Mouse (Mus musculus) erythroblast, embryonic 14.5 days (primary cell): ENCODE data around the gene Evc2. TPM values are rescaled to one million over a fixed set of nuclear protein-coding genes. Genes with fewer than 3 reads are reported as not detected.

Source experiments
- H3K27me3 ChIP-seq: 2 replicates; pipeline ENCODE4 v1.6.1; 2012; ENCODE audit warnings: inconsistent platforms; ENCODE audit not compliant: control insufficient read depth
- H3K36me3 ChIP-seq: 2 replicates; pipeline ENCODE4 v1.6.1; 2012; ENCODE audit warnings: mild to moderate bottlenecking, inconsistent platforms; ENCODE audit not compliant: control insufficient read depth
- H3K4me1 ChIP-seq: 2 replicates; pipeline ENCODE4 v1.6.1; 2012; ENCODE audit warnings: inconsistent platforms; ENCODE audit not compliant: control insufficient read depth
- H3K4me3 ChIP-seq: replicated peaks from 2 replicates; pipeline ENCODE3; 2012; ENCODE audit warnings: moderate library complexity, mild to moderate bottlenecking, inconsistent platforms
- H3K9me3 ChIP-seq: 2 replicates; pipeline ENCODE4 v1.6.1; 2012; ENCODE audit warnings: low read length, inconsistent platforms, mixed read lengths; ENCODE audit not compliant: control insufficient read depth
- GATA1 ChIP-seq: IDR thresholded peaks from 2 replicates; pipeline ENCODE4 v1.6.1; 2012; ENCODE audit warnings: low read length, inconsistent platforms, mixed read lengths
- TAL1 ChIP-seq: IDR thresholded peaks from 3 replicates; pipeline ENCODE4 v1.6.1; 2012; ENCODE audit warnings: low read length, inconsistent platforms, mixed read lengths
- polyA plus RNA-seq: library from polyadenylated mRNA; stranded (reverse); fragments of >175 nt; gene quantifications from 2 replicates; pipeline ENCODE4 v1.2.3, GENCODE M21; 2012

Evc2 gene
- polyA plus RNA-seq: 0.01 TPM in 1 of 2 replicates, not detected in the other

DNA sequence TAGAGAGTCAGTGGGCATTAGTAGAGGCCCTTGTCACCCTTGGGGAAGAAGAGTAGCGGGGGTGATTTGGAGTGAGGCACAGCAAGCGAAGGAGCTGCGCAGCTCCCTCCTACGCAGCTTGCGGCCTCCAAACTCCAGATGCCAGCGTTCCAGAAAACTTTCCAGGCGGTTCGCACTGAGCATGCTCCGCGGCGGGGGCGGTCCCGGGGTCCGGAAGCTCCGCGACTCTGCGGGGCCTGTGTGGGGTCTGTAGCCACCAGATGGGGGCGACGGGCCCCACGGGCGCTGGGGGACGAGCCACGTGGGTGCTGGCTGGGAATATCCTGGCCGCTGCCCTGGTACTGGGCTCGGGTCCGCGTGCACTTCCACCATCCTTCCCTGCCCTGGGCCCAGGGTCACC, at the start of gene Evc2:
Evc2 (plus strand) TSS at position 212 of the 400 bp plus-strand sequence.
- Histone ChIP-seq H3K36me3 (no peaks in the 10 kb centered on the region), H3K27me3 (peaks cover 28% of the 10 kb centered on the region), H3K9me3 (no peaks in the 10 kb centered on the region), H3K4me3 (peak within 1 kb of the TSS; percentile 57), H3K4me1 (peaks cover 22% of the 10 kb centered on the region)
- no peak for TF ChIP-seq TAL1
- no peak for TF ChIP-seq GATA1

DNA sequence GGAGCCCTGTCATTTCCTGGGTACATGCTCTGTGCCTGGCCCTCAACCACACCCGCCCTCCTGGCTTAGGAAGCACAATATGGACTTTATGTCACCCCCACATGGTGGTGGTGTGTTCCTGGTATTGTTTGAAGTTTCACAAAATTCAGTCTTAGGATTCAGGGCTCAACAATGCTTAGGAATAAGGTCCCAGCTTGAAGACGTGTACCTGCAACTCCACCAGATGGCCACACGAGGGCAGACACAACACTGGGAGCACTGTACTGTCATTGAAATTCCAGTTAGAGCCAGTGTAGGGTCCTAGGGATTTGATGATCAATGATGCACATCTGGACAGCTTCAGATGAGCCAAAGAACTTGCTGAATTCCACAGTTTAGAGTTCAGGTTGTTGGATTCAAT, 49.1 kb upstream of the Evc2 start:
- Histone ChIP-seq H3K9me3 (no peaks in the 10 kb centered on the region), H3K4me3 (no peak overlapping the region), H3K36me3 (no peaks in the 10 kb centered on the region), H3K4me1 (no peaks in the 10 kb centered on the region), H3K27me3 (no peaks in the 10 kb centered on the region)
- no peak for TF ChIP-seq TAL1
- TF ChIP-seq GATA1: no peak

- Histone ChIP-seq H3K9me3 (no peaks in the 10 kb centered on the region), H3K36me3 (no peaks in the 10 kb centered on the region), H3K27me3 (no peaks in the 10 kb centered on the region), H3K4me1 (no peaks in the 10 kb centered on the region), H3K4me3 (no peak overlapping the region)
- no peak for TF ChIP-seq TAL1
- no peak for TF ChIP-seq GATA1
These were observed 47.3 kb upstream of the Evc2 start for GRCm38 (mm10) chr5:37290983-37291382.

DNA sequence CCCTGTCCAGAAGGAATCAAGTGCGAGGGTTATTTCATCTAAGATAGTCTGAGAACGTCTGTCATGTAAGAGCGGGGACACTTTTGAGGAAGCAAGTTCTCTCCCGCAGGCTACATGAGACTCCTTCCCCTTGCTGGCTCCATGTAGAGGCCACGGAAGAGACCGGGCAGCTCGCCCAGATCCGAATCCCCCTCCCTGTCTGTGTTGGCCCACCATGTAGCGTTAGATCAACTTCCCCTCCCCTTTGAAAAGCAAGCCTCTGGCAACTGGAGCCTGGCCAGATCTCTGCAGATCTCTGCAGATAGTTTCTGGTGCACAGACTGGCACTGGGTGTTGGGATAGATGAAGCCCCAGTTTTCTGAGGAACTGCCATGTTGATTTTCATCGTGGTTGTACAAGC, 41.6 kb upstream of the Evc2 start:
- TF ChIP-seq TAL1 (no peak), GATA1 (no peak)
- H3K4me1 ChIP-seq: no peaks in the 10 kb centered on the region
- no peaks in the 10 kb centered on the region for H3K36me3 ChIP-seq
- no peaks in the 10 kb centered on the region for H3K9me3 ChIP-seq
- no peak overlapping the region for H3K4me3 ChIP-seq
- H3K27me3 ChIP-seq: no peaks in the 10 kb centered on the region

DNA sequence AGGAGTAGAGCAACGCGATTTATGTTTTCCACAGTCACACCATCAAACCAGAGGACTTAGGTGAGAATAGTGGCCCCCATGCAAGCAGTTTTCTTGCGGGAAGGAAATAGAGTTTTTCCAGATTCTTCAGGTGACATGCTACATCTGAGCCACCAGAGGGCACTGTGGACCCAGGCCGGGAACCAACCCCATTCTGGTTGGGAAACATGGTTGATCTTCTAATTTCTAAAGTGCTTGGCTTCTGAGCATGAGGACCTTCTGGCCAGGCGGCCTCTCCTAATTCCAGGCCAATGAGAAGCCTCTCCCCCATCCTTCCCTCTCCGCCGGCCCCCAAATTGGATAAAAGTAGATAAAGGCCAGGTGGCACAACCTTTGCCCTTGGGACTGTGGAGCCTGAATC, 39.9 kb upstream of the Evc2 start:
- Histone ChIP-seq H3K4me1 (no peaks in the 10 kb centered on the region), H3K27me3 (no peaks in the 10 kb centered on the region), H3K4me3 (no peak overlapping the region), H3K36me3 (no peaks in the 10 kb centered on the region), H3K9me3 (no peaks in the 10 kb centered on the region)
- no peak for TF ChIP-seq TAL1
- TF ChIP-seq GATA1: no peak

GRCm38 (mm10) chr5:37310026-37310425, 28.3 kb upstream of the Evc2 start:
- TF ChIP-seq TAL1 (no peak), GATA1 (no peak)
- Histone ChIP-seq H3K9me3 (no peaks in the 10 kb centered on the region), H3K36me3 (no peaks in the 10 kb centered on the region), H3K4me3 (no peak overlapping the region), H3K27me3 (no peaks in the 10 kb centered on the region), H3K4me1 (no peaks in the 10 kb centered on the region)

- TF ChIP-seq TAL1: no peak
- TF ChIP-seq GATA1: no peak
- Histone ChIP-seq H3K4me3 (no peak overlapping the region), H3K4me1 (no peaks in the 10 kb centered on the region), H3K9me3 (no peaks in the 10 kb centered on the region), H3K36me3 (no peaks in the 10 kb centered on the region), H3K27me3 (no peaks in the 10 kb centered on the region)
These were observed 25.1 kb upstream of the Evc2 start for GRCm38 (mm10) chr5:37312980-37313722.

DNA sequence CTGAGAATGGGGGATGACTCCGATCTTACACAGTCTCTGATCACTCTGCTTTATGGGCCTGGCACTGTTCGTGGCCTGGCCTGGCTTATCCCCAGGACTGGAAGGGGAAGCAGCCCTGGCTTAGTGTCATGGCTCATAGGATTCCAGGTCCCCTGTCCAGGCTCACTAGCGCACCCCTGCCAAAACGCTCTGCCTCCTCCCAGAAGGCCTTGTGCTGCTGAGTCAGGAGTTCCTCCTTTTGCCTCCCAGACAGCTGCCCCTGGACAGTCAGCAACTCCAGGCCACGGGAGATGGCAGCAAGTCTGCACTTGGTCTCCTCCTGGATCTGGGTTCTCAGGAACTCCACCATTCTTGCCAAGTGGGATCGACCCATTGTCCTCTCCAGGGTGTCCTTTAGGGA, 19.6 kb upstream of the Evc2 start:
- TF ChIP-seq TAL1: no peak
- TF ChIP-seq GATA1: no peak
- Histone ChIP-seq H3K9me3 (no peaks in the 10 kb centered on the region), H3K4me3 (no peak overlapping the region), H3K27me3 (no peaks in the 10 kb centered on the region), H3K4me1 (no peaks in the 10 kb centered on the region), H3K36me3 (no peaks in the 10 kb centered on the region)

DNA sequence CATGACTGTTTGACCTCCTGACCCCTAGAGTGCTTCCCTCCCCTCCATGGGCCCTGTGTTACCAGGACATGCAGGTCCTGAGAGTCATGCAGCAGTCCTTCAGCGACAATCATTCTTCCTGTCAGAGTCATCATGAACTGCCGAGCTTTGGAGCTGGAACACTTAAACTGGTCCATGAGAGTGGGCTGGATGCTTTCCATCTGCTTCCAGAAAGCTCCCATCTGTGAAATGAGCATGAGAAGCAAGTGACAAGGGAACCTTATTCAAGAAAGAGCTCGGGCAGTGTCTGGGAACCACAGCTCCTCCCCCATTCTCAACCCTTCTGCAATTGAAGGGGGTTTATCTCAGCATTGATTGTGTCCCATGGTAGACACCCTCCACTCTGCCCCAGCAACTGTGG, 18.1 kb upstream of the Evc2 start:
- Histone ChIP-seq H3K9me3 (peaks cover 4% of the 10 kb centered on the region), H3K27me3 (no peaks in the 10 kb centered on the region), H3K4me1 (no peaks in the 10 kb centered on the region), H3K4me3 (no peak overlapping the region), H3K36me3 (peaks cover 4% of the 10 kb centered on the region)
- no peak for TF ChIP-seq GATA1
- TF ChIP-seq TAL1: no peak

DNA sequence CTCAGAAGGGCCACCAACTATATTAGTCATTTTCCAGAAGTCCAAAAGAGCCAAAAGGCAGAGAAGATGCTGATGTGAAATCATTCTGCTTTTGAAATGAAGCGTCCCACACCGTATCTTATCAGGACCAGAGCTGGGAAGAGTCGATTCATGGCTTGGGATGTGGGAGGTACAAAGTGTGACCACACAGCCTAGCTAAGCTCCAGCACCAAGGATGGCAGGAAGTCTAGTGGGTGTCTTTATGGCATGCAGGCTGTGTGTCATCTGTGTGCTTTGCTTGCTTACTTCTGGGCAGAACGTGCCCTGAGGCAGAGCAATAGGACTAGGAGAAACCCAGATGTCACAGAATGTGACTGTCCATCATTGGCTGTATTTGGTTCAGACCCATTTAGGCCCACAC, 17.5 kb upstream of the Evc2 start:
- TF ChIP-seq TAL1 (no peak), GATA1 (no peak)
- Histone ChIP-seq H3K36me3 (peaks cover 4% of the 10 kb centered on the region), H3K4me3 (no peak overlapping the region), H3K4me1 (peaks cover 1% of the 10 kb centered on the region; the same call in 1 of the 2 replicates), H3K9me3 (peaks cover 7% of the 10 kb centered on the region), H3K27me3 (no peaks in the 10 kb centered on the region)
